Mouse (Mus musculus): ENCODE results near the gene Fnbp1l.

GRCm38 (mm10) chr3:122565285-122565684, 54.2 kb downstream of the Fnbp1l start:
- no peak for TF ChIP-seq POLR2A (IDR thresholded peaks at IDR 0.05; ENCODE audit: insufficient read depth, low read length)
- TF ChIP-seq EP300 (IDR thresholded peaks at IDR 0.05; ENCODE audit: insufficient read depth, low read depth, low read length) = peak; percentile 90

Data from ES-Bruce4 (cell line).